Comparison of ENCODE assay signal across 18 mouse cellular contexts in genomic region chr12:78153308-78154002, GRCm38 (mm10). TPM values are rescaled to one million over a fixed set of nuclear protein-coding genes. Genes with fewer than 3 reads are reported as not detected.
A peak's percentile ranks its signal among the peaks of the same experiment; 100 is the strongest.
DNase-seq lines count a peak whose midpoint lies in the region; ATAC-seq lines count a peak whose summit lies in the region.
"Had no signal": no experiment of that assay in that cellular context is flagged by ENCODE, and none has a peak within 500 bp of the region (broad histone marks: within the 10 kb centered on the region; RNA-seq: fewer than 3 reads in every experiment).

No protein-coding gene starts in this region.

- H3K4me3 ChIP-seq in midbrain, embryonic 11.5 days (ENCODE audit: low read depth, low read length): no peak overlapping the region
- H3K4me3 ChIP-seq: heart, embryonic 13.5 days; intestine, embryonic 15.5 days; liver, embryonic 12.5 days had no signal

- H3K27me3 ChIP-seq in midbrain, embryonic 11.5 days (ENCODE audit: control insufficient read depth, insufficient read depth, low read length): no peaks in the 10 kb centered on the region
- H3K27me3 ChIP-seq: heart, embryonic 13.5 days; intestine, embryonic 15.5 days; liver, embryonic 12.5 days had no signal

- WGBS in midbrain, embryonic 11.5 days: 36% methylated on average over 7 of the region's 7 CpGs

- no peak for DNase-seq in frontal cortex, postnatal 25 days (ENCODE audit: low spot score in 2 of 2)
- peak; percentile 3 to 12 for DNase-seq in right cerebral cortex, postnatal 36 days (ENCODE audit: low spot score in 2 of 2)
- no peak for DNase-seq in right cerebral cortex, adult 18-20 months
- peak; percentile 92 for DNase-seq in midbrain, embryonic 11.5 days (ENCODE audit: low spot score, missing footprints)
- no peak for DNase-seq in gastrocnemius, adult 18-20 months (ENCODE audit: low spot score)
- no peak for DNase-seq in B cell, adult 2 months
- DNase-seq: lung, postnatal 36 days; spleen, adult 18-20 months had no signal

- peaks cover 10% of the 10 kb centered on the region for H3K4me1 ChIP-seq in midbrain, embryonic 11.5 days (ENCODE audit: control insufficient read depth, insufficient read depth, low read length)
- H3K4me1 ChIP-seq: heart, embryonic 13.5 days; intestine, embryonic 15.5 days; liver, embryonic 12.5 days had no signal

- ATAC-seq in frontal cortex, adult (ENCODE audit: low TSS enrichment): peak; percentile 67
- peak; percentile 96 for ATAC-seq in midbrain, embryonic 11.5 days (ENCODE audit: low FRiP score)
- no peak for ATAC-seq in monocyte, adult 5-6 weeks (replicated peaks; ENCODE audit: insufficient number of reproducible peaks, low FRiP score, low TSS enrichment, poor library complexity, severe bottlenecking)
- ATAC-seq: intestine, embryonic 15.5 days; liver, embryonic 12.5 days had no signal

- no peak overlapping the region for H3K9ac ChIP-seq in midbrain, embryonic 11.5 days (ENCODE audit: low read length)
- H3K9ac ChIP-seq: heart, embryonic 13.5 days; intestine, embryonic 15.5 days; liver, embryonic 12.5 days had no signal

- no peaks in the 10 kb centered on the region for H3K36me3 ChIP-seq in midbrain, embryonic 11.5 days (ENCODE audit: control insufficient read depth, insufficient read depth, low read length)
- H3K36me3 ChIP-seq: heart, embryonic 13.5 days; intestine, embryonic 15.5 days; liver, embryonic 12.5 days had no signal

- peak overlapping the region; percentile 8; the same call in 1 of the 2 replicates for H3K27ac ChIP-seq in midbrain, embryonic 11.5 days (ENCODE audit: low read depth, low read length)
- H3K27ac ChIP-seq: heart, embryonic 13.5 days; intestine, embryonic 15.5 days; liver, embryonic 12.5 days had no signal

- no peak overlapping the region for H3K4me2 ChIP-seq in midbrain, embryonic 11.5 days
- H3K4me2 ChIP-seq: heart, embryonic 13.5 days; intestine, embryonic 15.5 days; liver, embryonic 12.5 days had no signal

- no peaks in the 10 kb centered on the region for H3K9me3 ChIP-seq in midbrain, embryonic 11.5 days (ENCODE audit: control insufficient read depth, low read length)
- H3K9me3 ChIP-seq: heart, embryonic 13.5 days; intestine, embryonic 15.5 days; liver, embryonic 12.5 days had no signal

RNA-seq across cellular contexts. Expression of gene Gm6657, which starts 40.6 kb away (rescaled TPM):
- polyA plus RNA-seq in midbrain, embryonic 11.5 days (2014; fragmentation: Nextera tagmentation; extraction: Ambion mirVana): not detected in 2 replicates
- not detected for total RNA-seq in gastrocnemius, adult 18-20 months (2021)
- total RNA-seq in monocyte, adult 5-6 weeks (2017): not detected in 3 replicates
- total RNA-seq: adrenal gland, adult 18-20 months; layer of hippocampus, postnatal 10 days had no signal
- polyA plus RNA-seq: frontal cortex, adult 2 months; heart, embryonic 13.5 days; intestine, embryonic 15.5 days; liver, embryonic 12.5 days; neural tube, embryonic 11.5 days; thymus, postnatal 0 days had no signal

Comparison
In these comparisons a context has a peak if more than half of its experiments do, and no peak if none do; other contexts are left out.
1. DNase-seq: peak in right cerebral cortex, postnatal 36 days (2 of 2) and midbrain, embryonic 11.5 days (single experiment); none in frontal cortex, postnatal 25 days (0 of 2), right cerebral cortex, adult 18-20 months (single experiment), gastrocnemius, adult 18-20 months (single experiment) and B cell, adult 2 months (0 of 2).